Mouse (Mus musculus): ENCODE measurements around the gene Pan2. TPM values are rescaled to one million over a fixed set of nuclear protein-coding genes. Genes with fewer than 3 reads are reported as not detected.
"Not testable (repeated sequence)": the region's sequence is repeated elsewhere in the genome, so short reads cannot be mapped to it uniquely, and the experiment has no call there.

Pan2 gene
- total RNA-seq (2021), result 10 to 100 TPM; 15.5 to 15.8 TPM
- long read RNA-seq, partial matches to known transcripts, result 1 of 7 reads
- long read RNA-seq, other reads (novel, unspliced or antisense), result 5 of 7 reads

- peak; percentile 100 for DNase-seq (ENCODE audit: low spot score in 2 of 2)
Measured at GRCm38 (mm10) chr10:128303126-128304021, at the start of gene Pan2. Gene Pan2 (plus strand): TSS chr10:128303335.

DNA sequence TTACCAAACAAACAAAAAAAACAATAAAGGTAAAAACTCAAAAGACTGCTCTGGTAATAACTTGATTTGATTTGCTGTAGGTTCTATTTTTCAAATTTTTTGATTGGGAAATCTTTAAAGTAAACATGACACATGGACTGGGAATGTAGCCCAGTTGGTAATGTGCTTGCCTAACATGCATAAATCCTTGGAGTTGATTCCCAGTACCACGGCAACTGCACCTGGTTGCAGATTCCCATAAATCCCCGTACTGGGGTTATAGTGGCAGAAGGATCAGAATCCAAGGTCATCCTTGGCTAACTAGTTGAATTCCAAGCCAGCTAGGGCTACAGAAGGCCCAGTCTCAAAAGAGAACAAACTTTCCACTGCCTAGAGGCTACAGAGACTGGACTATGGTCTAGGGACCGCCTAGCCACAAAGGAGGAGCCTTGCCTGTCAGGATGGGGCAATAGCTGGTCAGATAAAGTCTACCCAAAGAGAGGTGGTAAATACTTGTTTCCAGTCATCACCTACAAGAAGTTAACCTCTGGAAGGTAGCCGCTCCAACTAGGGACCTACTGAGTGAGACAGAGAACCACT, 49.4 kb upstream of the Pan2 start, which contains the start of gene Apon:
TSS of gene Apon (plus strand) at position 420 of the 579 bp plus-strand sequence.
- no peak for DNase-seq (ENCODE audit: low spot score in 2 of 2)

GRCm38 (mm10) chr10:128255925-128256324, 47.2 kb upstream of the Pan2 start:
- DNase-seq (ENCODE audit: low spot score in 2 of 2), result no peak

GRCm38 (mm10) chr10:128256328-128256727, 46.8 kb upstream of the Pan2 start:
- DNase-seq (ENCODE audit: low spot score in 2 of 2), result no peak

DNA sequence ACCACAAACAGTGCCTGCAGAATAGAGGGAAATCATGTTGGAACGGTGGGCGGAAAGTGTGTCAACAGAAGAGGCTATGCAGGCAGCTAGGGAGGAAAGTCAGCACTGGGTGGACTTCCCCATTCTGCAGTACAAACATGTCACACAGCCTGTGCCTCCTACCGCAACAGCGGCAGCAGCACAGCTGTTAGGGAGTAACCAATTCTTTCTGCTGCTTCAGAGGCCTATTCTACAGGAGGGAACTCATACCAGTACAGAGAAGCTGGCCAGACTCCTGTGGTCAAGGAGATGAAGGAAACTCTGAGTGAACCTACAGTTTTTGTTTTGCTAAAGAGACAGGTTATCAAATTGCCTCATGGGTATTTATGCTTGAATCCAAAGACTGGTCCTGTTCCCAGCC, 44.2 kb upstream of the Pan2 start:
- DNase-seq (ENCODE audit: low spot score in 2 of 2), result no peak

GRCm38 (mm10) chr10:128259946-128260345, 43.2 kb upstream of the Pan2 start:
- no peak for DNase-seq (ENCODE audit: low spot score in 2 of 2)

GRCm38 (mm10) chr10:128260376-128260775, 42.8 kb upstream of the Pan2 start:
- not testable (repeated sequence) for DNase-seq (ENCODE audit: low spot score in 2 of 2)

- DNase-seq (ENCODE audit: low spot score in 2 of 2), result no peak
Measured at GRCm38 (mm10) chr10:128262300-128262699, 40.8 kb upstream of the Pan2 start.

DNA sequence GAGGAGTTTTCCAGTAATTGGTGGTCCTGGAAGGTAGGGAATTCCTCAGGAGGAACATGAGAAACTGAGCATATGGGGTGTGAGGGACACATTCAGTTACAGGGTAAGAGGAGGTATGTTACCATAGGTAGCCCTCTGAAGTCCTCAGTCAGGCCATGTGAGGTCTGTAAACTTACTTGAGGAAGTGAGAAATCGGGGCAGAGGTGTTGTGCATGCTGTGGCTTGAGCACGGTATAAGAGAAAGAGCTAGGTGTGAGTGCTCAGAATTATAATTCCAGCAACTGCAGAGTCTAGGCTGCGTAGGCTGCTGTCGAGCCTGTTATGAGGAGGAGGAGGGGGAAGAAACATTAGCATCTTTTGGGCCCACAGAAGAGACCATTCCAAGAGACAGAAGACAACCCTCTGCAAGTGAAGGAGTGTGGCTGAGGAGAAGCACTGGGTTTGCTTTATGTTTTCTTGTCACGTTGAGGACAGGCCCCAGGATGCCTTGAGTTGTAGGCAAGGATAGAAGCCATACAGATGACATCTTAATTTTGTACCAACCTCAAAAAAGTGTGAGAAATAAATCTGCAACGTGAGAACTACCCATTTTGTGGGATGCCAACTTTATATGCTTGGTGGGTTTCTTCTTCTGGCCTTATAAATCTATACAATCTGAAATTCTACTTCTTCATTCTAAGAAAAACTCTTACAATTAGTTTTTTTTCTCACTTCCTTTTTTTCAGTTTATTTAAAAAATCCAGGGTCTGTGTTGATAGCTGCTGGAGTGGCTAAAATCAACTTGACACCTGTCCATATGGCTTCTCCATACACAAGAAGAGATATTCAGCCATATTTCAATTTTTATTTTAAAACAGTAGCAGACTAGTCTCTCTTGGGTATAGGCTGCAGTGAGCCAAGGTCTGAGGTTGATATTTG, 39.5 kb upstream of the Pan2 start:
- no peak for DNase-seq (ENCODE audit: low spot score in 2 of 2)

GRCm38 (mm10) chr10:128268371-128268770, 34.8 kb upstream of the Pan2 start, which contains the start of gene Apof:
Gene Apof (plus strand): TSS chr10:128268671.
- DNase-seq (ENCODE audit: low spot score in 2 of 2), result no peak

DNA sequence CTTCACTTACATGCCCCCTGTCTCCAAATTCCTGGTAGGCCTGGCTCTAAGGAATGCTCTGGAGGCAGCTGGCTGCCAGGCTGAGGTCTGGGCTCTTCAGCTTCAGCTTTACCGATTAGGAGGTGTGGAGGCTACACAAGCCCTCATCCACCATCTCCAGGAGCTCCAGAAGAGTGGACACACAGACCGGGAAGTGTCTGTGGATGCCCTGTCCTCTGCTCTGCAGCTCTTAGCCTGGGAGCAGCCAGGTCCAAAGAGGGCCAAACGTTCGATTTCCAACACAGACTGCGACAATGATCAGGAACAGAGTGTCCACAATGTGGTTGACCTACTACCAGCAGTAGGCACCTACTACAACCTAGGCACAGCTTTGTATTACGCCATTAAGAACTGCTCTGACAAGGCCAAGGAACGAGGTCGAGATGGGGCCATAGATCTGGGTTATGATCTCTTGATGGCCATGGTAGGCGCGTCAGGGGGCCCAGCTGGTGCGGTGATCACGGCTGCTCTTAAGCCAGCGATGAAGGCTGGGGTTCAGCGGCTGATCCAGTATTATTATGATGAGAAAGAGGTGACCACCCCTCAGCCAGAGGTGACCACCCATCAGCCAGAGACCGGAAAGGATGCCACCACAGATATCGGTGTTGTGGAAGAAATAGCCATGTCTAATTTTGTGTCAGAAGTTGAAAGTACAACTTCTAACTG, 33.8 kb upstream of the Pan2 start:
- no peak for DNase-seq (ENCODE audit: low spot score in 2 of 2)

- peak; percentile 94 to 96 for DNase-seq (ENCODE audit: low spot score in 2 of 2)
Measured at GRCm38 (mm10) chr10:128270287-128270841, 32.8 kb upstream of the Pan2 start, which contains the start of gene Stat2. Gene Stat2 (plus strand): TSS chr10:128270559.

- DNase-seq (ENCODE audit: low spot score in 2 of 2), result no peak
Measured at GRCm38 (mm10) chr10:128270866-128271265, 32.3 kb upstream of the Pan2 start.

DNA sequence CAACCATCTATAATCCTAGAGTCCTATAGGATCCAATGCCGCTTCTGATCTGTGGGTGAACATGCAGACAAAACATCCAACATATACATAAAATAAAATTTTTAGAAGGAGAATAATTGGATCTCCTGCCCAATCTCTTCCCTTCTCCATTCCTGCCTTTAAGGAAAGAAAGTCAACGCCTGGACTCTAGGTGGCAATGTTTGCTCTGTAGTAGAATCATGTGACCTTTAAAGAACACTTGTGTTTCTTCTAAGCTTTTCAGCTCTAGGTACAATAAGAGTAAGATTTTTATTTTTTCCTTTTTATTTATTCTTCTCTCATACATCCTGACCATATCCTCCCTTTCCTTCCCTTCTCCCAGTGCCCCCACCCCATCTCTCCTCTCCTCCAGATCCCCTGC, 31.3 kb upstream of the Pan2 start:
- DNase-seq (ENCODE audit: low spot score in 2 of 2), result no peak

GRCm38 (mm10) chr10:128272819-128273439, 30.2 kb upstream of the Pan2 start:
- DNase-seq (ENCODE audit: low spot score in 2 of 2), result not testable (repeated sequence)

- DNase-seq (ENCODE audit: low spot score in 2 of 2), result not testable (repeated sequence)
Measured at GRCm38 (mm10) chr10:128275374-128275773, 27.8 kb upstream of the Pan2 start.

- DNase-seq (ENCODE audit: low spot score in 2 of 2), result no peak
Measured at GRCm38 (mm10) chr10:128278158-128278557, 25.0 kb upstream of the Pan2 start.

GRCm38 (mm10) chr10:128280943-128281342, 22.2 kb upstream of the Pan2 start:
- DNase-seq (ENCODE audit: low spot score in 2 of 2), result no peak

DNA sequence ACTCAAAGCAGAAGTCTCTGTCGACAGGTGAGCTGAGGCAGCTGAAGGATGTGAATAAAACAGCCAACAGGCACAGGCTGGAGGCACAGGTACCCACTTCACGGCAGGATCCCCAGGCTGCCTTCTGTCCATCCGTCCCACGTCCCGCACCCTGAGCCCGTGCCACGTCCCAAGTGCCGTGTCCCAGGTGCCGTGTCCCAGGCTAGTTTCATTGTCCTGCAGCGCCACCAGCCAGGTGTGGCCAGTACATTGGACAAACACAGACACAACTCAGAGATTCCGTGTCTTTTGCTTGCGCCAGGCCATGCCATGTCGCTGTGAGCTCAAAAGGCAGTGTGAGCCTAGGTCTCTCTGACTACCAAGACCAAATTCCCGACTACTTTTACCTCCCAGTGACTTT, 21.5 kb upstream of the Pan2 start:
- no peak for DNase-seq (ENCODE audit: low spot score in 2 of 2)
